Mouse (Mus musculus) cortical plate, adult 2 months (tissue): ENCODE measurements at regions not wholly inside any gene's neighbourhood (a gene's known extent, or its start where the extent isn't known, plus 50 kb on each side); places are given as distances from the start of the nearest gene placed in this dataset.

Source experiments
- CTCF ChIP-seq: fragments of 200-500 bp; IDR thresholded peaks from 2 replicates; pipeline ENCODE4 v1.5.1; 2011; ENCODE audit warnings: mild to moderate bottlenecking, control low read depth, low read length; ENCODE audit not compliant: insufficient read depth; ENCODE audit errors: extremely low read depth
- POLR2A ChIP-seq: fragments of 200-500 bp; IDR thresholded peaks from 2 replicates; pipeline ENCODE4 v1.6.1; 2011; ENCODE audit warnings: mild to moderate bottlenecking, low read length, control low read depth; ENCODE audit not compliant: insufficient read depth; ENCODE audit errors: extremely low read depth

DNA sequence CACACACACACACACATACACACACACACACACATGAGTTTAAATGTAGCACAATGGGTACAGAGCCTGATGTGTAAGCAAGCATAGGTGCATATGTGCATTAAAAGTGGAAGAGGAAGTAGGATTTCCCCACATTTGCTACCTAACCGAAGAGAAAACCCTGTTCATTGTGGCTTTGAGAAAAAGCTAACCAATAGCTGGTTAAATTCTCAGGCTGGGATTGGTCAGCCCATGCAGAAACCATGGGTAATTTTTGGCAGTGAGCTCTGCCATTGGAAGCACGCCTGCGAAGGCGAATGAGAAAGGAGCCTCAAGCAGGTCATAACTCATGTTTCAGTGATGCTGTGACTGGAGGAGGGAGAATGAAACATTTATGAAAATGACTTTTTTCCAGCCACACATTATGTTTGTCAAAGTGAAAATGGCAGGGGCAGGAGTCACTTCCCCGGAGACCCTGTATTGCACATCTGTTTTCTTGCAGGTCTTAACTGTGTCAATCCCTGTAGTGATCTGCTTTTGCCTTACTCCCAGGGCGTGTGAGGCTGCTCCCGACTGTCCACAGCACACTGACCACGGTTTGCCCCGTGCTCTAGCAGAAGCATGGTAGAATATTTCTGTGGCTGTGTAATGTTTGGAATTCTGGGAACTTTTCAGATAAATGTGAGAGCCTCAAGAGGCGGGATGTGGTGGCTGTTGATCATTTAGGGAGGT, 71.7 kb downstream of the Cavin4 start:
- TF ChIP-seq CTCF (no peak), POLR2A (no peak)
